Mouse (Mus musculus): ENCODE results near the gene Wbp2nl. TPM values are rescaled to one million over a fixed set of nuclear protein-coding genes. Genes with fewer than 3 reads are reported as not detected.

Wbp2nl gene
- polyA plus RNA-seq, 1 experiment = 0.70 TPM

DNA sequence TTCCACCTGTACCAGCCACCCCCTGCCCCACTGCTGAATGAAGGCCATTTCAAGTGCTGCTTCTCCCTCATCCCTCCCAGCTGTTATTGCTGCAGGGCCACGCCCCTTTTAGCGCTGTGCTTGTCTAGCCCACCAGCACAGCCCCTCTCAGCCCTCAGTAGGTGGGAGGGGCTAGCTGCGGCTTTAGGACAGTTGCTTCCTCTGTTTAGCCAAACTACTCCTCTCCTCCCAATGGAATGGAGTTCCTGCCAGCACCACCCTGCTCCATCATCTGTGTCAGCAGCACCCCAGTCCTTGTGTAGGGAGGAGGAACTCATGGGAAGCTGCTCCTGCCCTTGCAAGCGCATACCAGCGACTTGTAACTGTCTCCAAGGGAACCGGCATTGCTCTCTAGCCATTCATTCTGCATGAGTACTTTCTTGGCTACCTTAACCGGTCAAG lies 5.5 kb upstream of the Wbp2nl start:
- H3K4me1 ChIP-seq (ENCODE audit: control insufficient read depth, insufficient read depth, low read length) = peaks cover 2% of the 10 kb centered on the region
- H3K4me3 ChIP-seq (ENCODE audit: low read depth, low read length) = no peak overlapping the region
- H3K9ac ChIP-seq (ENCODE audit: low read depth, poor library complexity, severe bottlenecking) = no peak overlapping the region
- no peak overlapping the region for H3K27ac ChIP-seq (ENCODE audit: insufficient read depth, low read length)
- TF ChIP-seq CTCF (IDR thresholded peaks at IDR 0.05; ENCODE audit: low read depth, low read length) (no peak), EP300 (IDR thresholded peaks at IDR 0.05; ENCODE audit: insufficient read depth, low read depth, low read length) (no peak), POLR2A (IDR thresholded peaks at IDR 0.05; ENCODE audit: insufficient read depth, low read length) (no peak)
- no peaks in the 10 kb centered on the region for H3K9me3 ChIP-seq (replicated peaks; ENCODE audit: control insufficient read depth, insufficient read depth, low read length, poor library complexity, severe bottlenecking)
- no peaks in the 10 kb centered on the region for H3K27me3 ChIP-seq (ENCODE audit: control insufficient read depth, insufficient read depth, low read length, poor library complexity, severe bottlenecking)
- H3K36me3 ChIP-seq (ENCODE audit: control insufficient read depth, insufficient read depth, low read length, poor library complexity, severe bottlenecking) = no peaks in the 10 kb centered on the region; the same call in 1 of the 2 replicates

DNA sequence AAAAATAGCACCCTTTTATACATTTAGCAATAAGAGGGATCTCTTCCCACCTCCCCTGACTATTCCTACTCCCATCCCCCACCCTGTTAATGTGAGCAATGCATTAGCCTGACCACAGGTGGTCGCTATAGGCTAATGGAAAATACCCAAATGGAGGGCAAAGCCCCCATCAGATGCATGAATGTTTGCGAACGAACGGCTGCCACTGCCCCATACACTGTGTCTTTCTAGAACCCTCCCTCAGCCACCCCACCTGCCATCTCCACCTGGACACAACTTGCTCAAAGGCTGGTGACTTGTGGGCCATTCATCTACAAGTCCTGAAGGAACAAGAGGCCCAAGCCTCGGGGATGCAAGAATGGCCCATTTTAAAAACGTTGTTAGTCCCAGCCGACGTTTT lies 4.7 kb upstream of the Wbp2nl start:
- Histone ChIP-seq H3K4me1 (ENCODE audit: control insufficient read depth, insufficient read depth, low read length) (peaks cover 2% of the 10 kb centered on the region), H3K9me3 (replicated peaks; ENCODE audit: control insufficient read depth, insufficient read depth, low read length, poor library complexity, severe bottlenecking) (no peaks in the 10 kb centered on the region), H3K9ac (ENCODE audit: low read depth, poor library complexity, severe bottlenecking) (no peak overlapping the region), H3K27me3 (ENCODE audit: control insufficient read depth, insufficient read depth, low read length, poor library complexity, severe bottlenecking) (no peaks in the 10 kb centered on the region), H3K4me3 (ENCODE audit: low read depth, low read length) (no peak overlapping the region), H3K27ac (ENCODE audit: insufficient read depth, low read length) (no peak overlapping the region), H3K36me3 (ENCODE audit: control insufficient read depth, insufficient read depth, low read length, poor library complexity, severe bottlenecking) (no peaks in the 10 kb centered on the region; the same call in 1 of the 2 replicates)
- TF ChIP-seq POLR2A (IDR thresholded peaks at IDR 0.05; ENCODE audit: insufficient read depth, low read length) = no peak
- TF ChIP-seq CTCF (IDR thresholded peaks at IDR 0.05; ENCODE audit: low read depth, low read length) = peak; percentile 33

GRCm38 (mm10) chr15:82307107-82307506 lies 8.4 kb downstream of the Wbp2nl start:
- H3K36me3 ChIP-seq (ENCODE audit: control insufficient read depth, insufficient read depth, low read length, poor library complexity, severe bottlenecking) = no peaks in the 10 kb centered on the region
- no peak overlapping the region for H3K4me3 ChIP-seq (ENCODE audit: low read depth, low read length)
- TF ChIP-seq POLR2A (IDR thresholded peaks at IDR 0.05; ENCODE audit: insufficient read depth, low read length) = no peak
- TF ChIP-seq CTCF (IDR thresholded peaks at IDR 0.05; ENCODE audit: low read depth, low read length) = no peak
- no peak for TF ChIP-seq EP300 (IDR thresholded peaks at IDR 0.05; ENCODE audit: insufficient read depth, low read depth, low read length)
- H3K27ac ChIP-seq (ENCODE audit: insufficient read depth, low read length) = no peak overlapping the region
- no peak overlapping the region for H3K9ac ChIP-seq (ENCODE audit: low read depth, poor library complexity, severe bottlenecking)
- no peaks in the 10 kb centered on the region for H3K4me1 ChIP-seq (ENCODE audit: control insufficient read depth, insufficient read depth, low read length)
- no peaks in the 10 kb centered on the region for H3K27me3 ChIP-seq (ENCODE audit: control insufficient read depth, insufficient read depth, low read length, poor library complexity, severe bottlenecking)
- no peaks in the 10 kb centered on the region for H3K9me3 ChIP-seq (replicated peaks; ENCODE audit: control insufficient read depth, insufficient read depth, low read length, poor library complexity, severe bottlenecking)

DNA sequence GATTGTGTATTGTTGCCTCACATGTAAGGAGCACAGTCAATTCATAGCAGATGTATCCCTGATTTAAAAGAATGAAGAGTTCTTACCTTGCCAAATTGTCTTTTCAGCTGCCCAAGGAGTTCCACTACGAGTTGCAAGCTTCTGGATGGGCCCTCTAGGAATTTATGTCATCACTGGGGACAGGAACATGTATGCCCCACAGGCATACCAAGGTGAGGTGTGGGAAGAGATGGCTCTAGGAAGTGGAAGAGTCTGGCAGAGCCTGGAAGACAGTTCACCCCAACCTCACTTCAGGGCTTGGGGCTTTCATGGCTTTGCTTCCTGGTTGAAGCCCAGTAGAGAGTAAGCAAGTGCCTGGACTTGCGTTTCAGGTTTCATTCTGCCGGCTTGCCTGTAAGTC lies 9.7 kb downstream of the Wbp2nl start:
- Histone ChIP-seq H3K9me3 (replicated peaks; ENCODE audit: control insufficient read depth, insufficient read depth, low read length, poor library complexity, severe bottlenecking) (no peaks in the 10 kb centered on the region), H3K27me3 (ENCODE audit: control insufficient read depth, insufficient read depth, low read length, poor library complexity, severe bottlenecking) (no peaks in the 10 kb centered on the region), H3K36me3 (ENCODE audit: control insufficient read depth, insufficient read depth, low read length, poor library complexity, severe bottlenecking) (no peaks in the 10 kb centered on the region), H3K4me3 (ENCODE audit: low read depth, low read length) (no peak overlapping the region), H3K27ac (ENCODE audit: insufficient read depth, low read length) (no peak overlapping the region), H3K9ac (ENCODE audit: low read depth, poor library complexity, severe bottlenecking) (no peak overlapping the region), H3K4me1 (ENCODE audit: control insufficient read depth, insufficient read depth, low read length) (no peaks in the 10 kb centered on the region)
- no peak for TF ChIP-seq EP300 (IDR thresholded peaks at IDR 0.05; ENCODE audit: insufficient read depth, low read depth, low read length)
- TF ChIP-seq POLR2A (IDR thresholded peaks at IDR 0.05; ENCODE audit: insufficient read depth, low read length) = no peak
- TF ChIP-seq CTCF (IDR thresholded peaks at IDR 0.05; ENCODE audit: low read depth, low read length) = no peak

DNA sequence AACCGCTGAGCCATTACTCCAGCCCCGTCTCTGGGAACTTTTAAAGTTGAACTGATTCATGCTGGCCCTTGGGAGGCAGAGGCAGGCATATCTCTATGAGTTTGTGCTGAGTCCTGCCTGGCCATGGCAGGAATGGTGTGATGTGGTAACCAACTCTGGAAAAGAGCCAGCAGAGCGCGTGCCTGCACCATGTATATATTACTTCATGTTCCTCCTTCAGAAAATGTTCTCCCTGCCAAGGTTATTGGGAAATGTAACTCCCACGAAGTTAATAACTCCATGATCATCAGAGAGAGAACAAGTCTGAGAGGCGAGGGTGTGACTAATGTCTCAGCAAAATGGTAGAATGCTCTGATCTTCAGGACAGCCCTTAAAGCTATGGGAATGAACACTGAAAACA lies 19.1 kb downstream of the Wbp2nl start:
- H3K4me1 ChIP-seq (ENCODE audit: control insufficient read depth, insufficient read depth, low read length) = no peaks in the 10 kb centered on the region
- no peaks in the 10 kb centered on the region for H3K36me3 ChIP-seq (ENCODE audit: control insufficient read depth, insufficient read depth, low read length, poor library complexity, severe bottlenecking)
- no peak overlapping the region for H3K4me3 ChIP-seq (ENCODE audit: low read depth, low read length)
- H3K27me3 ChIP-seq (ENCODE audit: control insufficient read depth, insufficient read depth, low read length, poor library complexity, severe bottlenecking) = no peaks in the 10 kb centered on the region
- H3K9me3 ChIP-seq (replicated peaks; ENCODE audit: control insufficient read depth, insufficient read depth, low read length, poor library complexity, severe bottlenecking) = no peaks in the 10 kb centered on the region
- no peak for TF ChIP-seq EP300 (IDR thresholded peaks at IDR 0.05; ENCODE audit: insufficient read depth, low read depth, low read length)
- H3K9ac ChIP-seq (ENCODE audit: low read depth, poor library complexity, severe bottlenecking) = no peak overlapping the region
- H3K27ac ChIP-seq (ENCODE audit: insufficient read depth, low read length) = no peak overlapping the region

DNA sequence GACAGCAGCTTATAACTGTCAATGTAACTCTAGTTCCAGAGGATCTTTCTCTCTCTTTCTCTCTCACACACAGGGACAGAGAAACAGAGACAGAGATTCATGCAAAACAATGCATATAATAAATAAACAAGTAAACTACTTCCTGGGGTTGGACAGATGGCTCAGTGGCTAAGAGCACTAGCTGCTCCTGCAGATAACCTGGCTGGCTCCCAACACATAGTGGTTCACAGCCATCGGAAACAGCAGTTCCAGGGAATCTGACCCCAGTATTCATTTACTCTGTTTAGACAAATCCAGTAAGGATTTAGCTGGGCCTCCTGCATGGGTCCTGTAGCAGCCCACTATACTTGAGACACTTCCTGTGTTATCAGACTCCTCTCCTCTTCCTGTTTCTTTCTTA lies 20.9 kb downstream of the Wbp2nl start:
- TF ChIP-seq CTCF (IDR thresholded peaks at IDR 0.05; ENCODE audit: low read depth, low read length) (no peak), EP300 (IDR thresholded peaks at IDR 0.05; ENCODE audit: insufficient read depth, low read depth, low read length) (no peak), POLR2A (IDR thresholded peaks at IDR 0.05; ENCODE audit: insufficient read depth, low read length) (no peak)
- H3K4me1 ChIP-seq (ENCODE audit: control insufficient read depth, insufficient read depth, low read length) = no peaks in the 10 kb centered on the region

More for the DNA sequence above, 20.9 kb downstream of the Wbp2nl start:
- H3K27ac ChIP-seq (ENCODE audit: insufficient read depth, low read length) = no peak overlapping the region
- no peaks in the 10 kb centered on the region for H3K36me3 ChIP-seq (ENCODE audit: control insufficient read depth, insufficient read depth, low read length, poor library complexity, severe bottlenecking)
- H3K4me3 ChIP-seq (ENCODE audit: low read depth, low read length) = no peak overlapping the region
- H3K9ac ChIP-seq (ENCODE audit: low read depth, poor library complexity, severe bottlenecking) = no peak overlapping the region
- no peaks in the 10 kb centered on the region for H3K9me3 ChIP-seq (replicated peaks; ENCODE audit: control insufficient read depth, insufficient read depth, low read length, poor library complexity, severe bottlenecking)
- no peaks in the 10 kb centered on the region for H3K27me3 ChIP-seq (ENCODE audit: control insufficient read depth, insufficient read depth, low read length, poor library complexity, severe bottlenecking)

All from ES-Bruce4 (cell line).